Mouse (Mus musculus) embryonic fibroblast, embryonic 13.5 days (primary cell): ENCODE data around the gene Zfp791. TPM values are rescaled to one million over a fixed set of nuclear protein-coding genes. Genes with fewer than 3 reads are reported as not detected.

Experiments used
- H3K27ac ChIP-seq: 2 replicates; pipeline ENCODE4 v1.5.1; 2012; ENCODE audit warnings: low read length, control low read depth, inconsistent platforms; ENCODE audit not compliant: insufficient read depth
- H3K4me1 ChIP-seq: 2 replicates; pipeline ENCODE4 v1.6.1; 2011; ENCODE audit warnings: low read length; ENCODE audit not compliant: control insufficient read depth, insufficient read depth
- H3K4me3 ChIP-seq: 2 replicates; pipeline ENCODE4 v1.5.1; 2011; ENCODE audit warnings: mild to moderate bottlenecking, control low read depth, low read length; ENCODE audit not compliant: insufficient read depth
- CTCF ChIP-seq: IDR thresholded peaks from 2 replicates; pipeline ENCODE4 v1.5.1; 2011; ENCODE audit warnings: mild to moderate bottlenecking, control low read depth, low read length, moderate library complexity, borderline replicate concordance; ENCODE audit not compliant: insufficient read depth
- POLR2A ChIP-seq: IDR thresholded peaks from 2 replicates; pipeline ENCODE4 v1.6.1; 2011; ENCODE audit warnings: low read depth, mild to moderate bottlenecking, control low read depth, low read length, moderate library complexity
- polyA plus RNA-seq: library from polyadenylated mRNA; stranded (reverse); fragments of >200 nt; gene quantifications from 2 replicates; pipeline ENCODE4 v1.2.4, GENCODE M21; 2011; ENCODE audit warnings: low read depth; ENCODE audit not compliant: missing spikeins, insufficient read length

Zfp791 gene
- polyA plus RNA-seq, 1 experiment = 1.7 TPM

DNA sequence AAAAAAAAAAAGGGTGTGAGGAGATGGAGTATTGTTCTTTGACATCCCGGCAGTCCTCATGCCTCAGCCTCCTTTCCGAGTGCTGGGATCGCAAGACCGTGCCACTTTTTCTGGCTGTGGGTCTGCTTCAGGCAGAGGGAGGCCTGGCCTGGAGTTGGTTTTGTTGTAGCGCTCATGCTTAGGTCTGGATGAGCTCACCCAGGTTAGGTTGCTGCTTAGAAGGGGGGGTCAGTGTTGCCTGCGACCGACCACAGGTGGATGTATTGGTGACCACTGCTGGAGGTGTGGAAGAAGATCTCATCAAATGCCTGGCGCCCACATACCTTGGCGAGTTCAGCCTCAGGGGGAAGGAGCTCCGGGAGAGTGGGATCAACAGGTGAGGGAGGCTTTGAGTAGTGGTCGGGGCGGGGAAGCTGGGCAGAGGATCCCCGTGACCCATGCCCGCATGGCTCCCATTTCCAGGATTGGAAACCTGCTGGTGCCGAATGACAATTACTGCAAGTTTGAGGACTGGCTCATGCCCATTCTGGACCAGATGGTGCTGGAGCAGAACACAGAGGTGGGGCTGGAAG lies 49.8 kb downstream of the Zfp791 start:
- Histone ChIP-seq H3K27ac (0 out of 2 replicates have a peak overlapping the region, but pooled peaks have one; percentile 14), H3K4me3 (no peak overlapping the region), H3K4me1 (peaks cover 5% of the 10 kb centered on the region; the same call in 1 of the 2 replicates)
- no peak for TF ChIP-seq CTCF

DNA sequence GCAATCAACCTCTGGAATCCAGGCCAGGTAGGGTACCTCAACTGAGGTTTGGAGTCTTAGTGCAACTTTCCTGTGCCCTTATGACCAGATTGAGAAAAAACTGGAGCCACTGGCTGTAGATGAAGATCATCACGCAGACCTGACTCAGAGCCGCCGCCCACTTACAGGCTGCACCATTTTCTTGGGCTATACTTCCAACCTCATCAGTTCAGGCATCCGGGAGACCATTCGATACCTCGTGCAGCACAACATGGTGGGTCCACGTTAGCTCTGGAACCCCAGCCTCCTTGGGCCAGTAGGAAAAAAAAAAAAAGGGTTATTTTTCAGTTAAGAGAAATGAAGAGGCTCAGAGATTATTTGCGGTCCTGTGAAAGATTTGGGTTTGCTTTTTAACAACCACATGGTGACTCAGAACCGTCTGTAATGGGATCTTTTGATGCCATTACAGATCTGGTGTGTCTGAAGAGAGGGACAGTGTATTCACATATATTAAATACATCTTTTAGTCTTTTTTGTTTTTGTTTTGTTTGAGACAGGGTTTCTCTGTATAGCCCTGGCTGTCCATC lies 50.4 kb downstream of the Zfp791 start:
- no peak for TF ChIP-seq POLR2A
- TF ChIP-seq CTCF = no peak
- Histone ChIP-seq H3K4me1 (peaks cover 5% of the 10 kb centered on the region; the same call in 1 of the 2 replicates), H3K4me3 (peak overlapping the region; percentile 85), H3K27ac (peak overlapping the region; percentile 82)

DNA sequence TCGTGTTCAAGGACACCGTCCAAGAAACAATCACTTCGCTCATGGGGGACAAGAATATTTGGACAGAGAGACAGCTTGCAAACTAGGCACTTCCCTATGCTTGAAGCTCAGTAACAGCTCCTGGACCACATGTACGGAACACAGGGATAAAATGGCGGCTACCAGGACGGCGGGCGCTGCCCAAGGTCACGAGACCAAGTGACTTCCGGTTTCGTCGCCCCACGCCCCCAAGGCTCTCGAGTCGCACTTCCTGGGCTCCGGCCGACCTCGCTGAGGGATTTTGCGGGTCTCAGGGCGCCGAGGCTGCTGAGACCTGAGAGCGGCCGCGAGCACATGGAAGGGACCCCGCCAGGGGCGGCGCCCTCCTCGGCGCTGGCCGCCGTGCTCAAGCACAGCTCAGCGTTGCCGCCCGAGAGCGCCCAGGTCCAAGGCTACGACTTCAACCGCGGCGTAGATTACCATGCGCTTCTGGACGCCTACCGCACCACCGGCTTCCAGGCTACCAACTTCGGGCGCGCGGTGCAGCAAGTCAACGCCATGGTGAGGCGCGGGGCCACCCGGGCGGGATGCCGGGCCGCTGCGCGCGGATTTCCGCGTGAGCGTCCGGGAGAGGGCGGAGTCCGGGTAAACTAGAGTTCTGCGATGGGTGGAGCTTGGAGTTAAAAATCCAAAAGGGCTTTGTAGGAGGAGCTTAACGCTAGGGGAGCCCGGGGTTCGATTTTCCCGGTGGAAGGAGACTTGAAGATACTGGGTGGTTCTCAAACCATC lies 51.2 kb downstream of the Zfp791 start, which contains the start of gene Dhps:
Dhps (plus strand) TSS at position 244 of the 768 bp plus-strand sequence.
- Histone ChIP-seq H3K27ac (peak within 1 kb of the TSS; percentile 96), H3K4me3 (peak within 1 kb of the TSS; percentile 85), H3K4me1 (peaks cover 5% of the 10 kb centered on the region; the same call in 1 of the 2 replicates)
- TF ChIP-seq POLR2A = peak; percentile 67
- no peak for TF ChIP-seq CTCF

DNA sequence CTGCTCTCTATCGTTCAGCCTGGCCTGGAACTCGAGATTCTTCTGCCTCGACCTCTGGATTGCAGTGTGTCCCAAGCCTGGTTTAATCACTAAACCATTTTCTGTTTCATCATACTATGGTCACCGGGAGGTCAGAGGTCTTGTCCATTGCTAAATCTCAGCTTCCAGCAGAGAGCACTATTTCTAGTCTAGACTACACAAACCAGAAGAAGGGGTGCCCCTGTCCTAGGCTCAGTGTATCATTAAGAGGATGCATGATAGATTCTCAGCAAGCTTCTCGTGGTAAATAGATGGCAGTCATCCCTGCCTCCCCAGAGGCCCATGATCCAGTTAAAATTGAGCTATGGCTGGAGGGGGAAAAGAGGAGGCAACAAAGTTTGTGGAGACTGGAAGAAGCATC lies 51.9 kb downstream of the Zfp791 start:
- peak overlapping the region; percentile 85 for H3K4me3 ChIP-seq
- H3K4me1 ChIP-seq = peaks cover 5% of the 10 kb centered on the region; the same call in 1 of the 2 replicates
- peak overlapping the region; percentile 96 for H3K27ac ChIP-seq
- TF ChIP-seq POLR2A (no peak), CTCF (no peak)

DNA sequence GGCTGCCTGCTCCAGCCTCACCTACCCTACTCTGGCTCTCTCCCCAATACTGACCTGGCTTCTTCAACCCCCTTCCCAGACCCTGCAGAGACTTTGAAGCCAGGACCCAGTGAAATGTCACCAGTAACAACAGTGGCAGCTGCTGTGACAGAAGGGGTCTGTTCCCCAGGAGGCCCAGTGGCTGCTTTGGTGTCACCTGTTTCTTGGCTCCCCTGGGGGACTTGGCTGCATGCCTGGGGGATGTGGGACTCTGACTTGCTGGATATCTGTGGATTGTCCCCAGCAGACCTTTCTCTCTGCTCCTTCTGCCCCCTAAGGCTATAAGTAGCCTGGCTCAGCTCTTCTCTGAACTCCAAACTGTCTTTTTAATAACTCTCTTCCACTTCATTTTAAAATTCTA lies 54.9 kb downstream of the Zfp791 start, which contains the start of gene Gm5741:
Gm5741 (minus strand) TSS at position 1 of the 400 bp plus-strand sequence.
- Histone ChIP-seq H3K4me3 (no peak within 1 kb of the TSS), H3K4me1 (peaks cover 5% of the 10 kb centered on the region; the same call in 1 of the 2 replicates), H3K27ac (no peak within 1 kb of the TSS)
- TF ChIP-seq POLR2A (no peak), CTCF (no peak)

DNA sequence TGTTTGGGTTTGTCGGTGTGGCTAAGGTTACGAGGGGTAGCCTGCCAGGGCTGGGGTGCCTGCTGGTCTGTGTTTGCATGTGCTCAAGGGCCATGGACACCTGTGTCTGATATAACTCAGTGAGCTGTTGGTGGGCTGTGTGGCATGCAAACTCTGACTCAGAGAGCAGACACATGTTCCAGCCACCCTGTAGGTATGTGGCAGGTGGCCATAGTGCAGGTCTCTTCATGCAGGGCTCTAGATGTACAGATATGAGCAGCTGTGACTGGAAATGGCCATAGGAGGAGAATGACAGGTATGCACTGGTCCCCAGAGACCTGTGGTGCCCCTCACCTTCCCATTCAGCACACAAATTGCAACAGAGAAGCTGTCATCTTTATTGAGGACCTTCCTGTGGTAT lies 55.7 kb downstream of the Zfp791 start:
- H3K4me3 ChIP-seq = no peak overlapping the region
- H3K4me1 ChIP-seq = peaks cover 5% of the 10 kb centered on the region; the same call in 1 of the 2 replicates
- no peak overlapping the region for H3K27ac ChIP-seq
- TF ChIP-seq CTCF (no peak), POLR2A (no peak)

DNA sequence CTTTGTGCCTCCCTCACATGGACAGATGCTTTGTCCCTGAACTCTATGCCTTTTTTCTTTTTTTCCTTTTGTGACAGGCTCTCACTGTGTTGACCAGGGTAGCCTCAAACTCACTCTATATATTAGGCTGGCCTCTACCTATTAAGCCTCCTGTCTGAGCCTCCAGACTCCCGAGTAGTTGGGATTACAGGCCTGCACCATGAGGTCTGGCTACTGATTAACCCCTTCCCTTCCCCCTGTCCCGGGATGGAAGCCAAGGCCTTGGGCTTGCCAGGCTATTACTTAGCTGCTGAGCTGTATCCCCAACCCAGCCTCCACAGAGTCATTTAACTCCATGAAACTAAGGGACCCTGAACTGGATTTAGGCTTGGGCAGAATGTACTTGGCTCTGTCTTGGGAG lies 57.7 kb downstream of the Zfp791 start:
- H3K27ac ChIP-seq = no peak overlapping the region
- no peak overlapping the region for H3K4me3 ChIP-seq
- H3K4me1 ChIP-seq = no peaks in the 10 kb centered on the region; the same call in 1 of the 2 replicates
- TF ChIP-seq CTCF (no peak), POLR2A (no peak)

DNA sequence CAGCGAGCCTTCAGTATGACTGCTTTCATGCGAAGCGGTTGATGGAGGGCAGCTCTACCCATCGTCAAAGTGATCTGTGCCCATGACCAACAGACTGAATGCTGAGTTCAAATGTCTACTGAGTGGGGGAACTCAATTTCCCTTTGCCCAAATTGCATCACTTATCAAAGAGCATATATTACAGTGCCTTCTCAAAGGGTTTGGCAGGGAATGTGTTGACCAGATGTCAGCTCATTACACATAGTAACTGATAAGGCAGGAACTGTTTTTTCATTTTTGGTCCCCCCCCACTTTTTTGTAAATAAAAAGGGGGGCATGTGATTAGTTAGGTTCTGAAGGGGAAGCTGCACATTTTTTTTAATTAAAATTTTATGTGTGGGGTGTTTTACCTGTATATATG lies 60.3 kb downstream of the Zfp791 start:
- Histone ChIP-seq H3K4me1 (no peaks in the 10 kb centered on the region; the same call in 1 of the 2 replicates), H3K27ac (no peak overlapping the region), H3K4me3 (no peak overlapping the region)
- no peak for TF ChIP-seq POLR2A
- no peak for TF ChIP-seq CTCF

DNA sequence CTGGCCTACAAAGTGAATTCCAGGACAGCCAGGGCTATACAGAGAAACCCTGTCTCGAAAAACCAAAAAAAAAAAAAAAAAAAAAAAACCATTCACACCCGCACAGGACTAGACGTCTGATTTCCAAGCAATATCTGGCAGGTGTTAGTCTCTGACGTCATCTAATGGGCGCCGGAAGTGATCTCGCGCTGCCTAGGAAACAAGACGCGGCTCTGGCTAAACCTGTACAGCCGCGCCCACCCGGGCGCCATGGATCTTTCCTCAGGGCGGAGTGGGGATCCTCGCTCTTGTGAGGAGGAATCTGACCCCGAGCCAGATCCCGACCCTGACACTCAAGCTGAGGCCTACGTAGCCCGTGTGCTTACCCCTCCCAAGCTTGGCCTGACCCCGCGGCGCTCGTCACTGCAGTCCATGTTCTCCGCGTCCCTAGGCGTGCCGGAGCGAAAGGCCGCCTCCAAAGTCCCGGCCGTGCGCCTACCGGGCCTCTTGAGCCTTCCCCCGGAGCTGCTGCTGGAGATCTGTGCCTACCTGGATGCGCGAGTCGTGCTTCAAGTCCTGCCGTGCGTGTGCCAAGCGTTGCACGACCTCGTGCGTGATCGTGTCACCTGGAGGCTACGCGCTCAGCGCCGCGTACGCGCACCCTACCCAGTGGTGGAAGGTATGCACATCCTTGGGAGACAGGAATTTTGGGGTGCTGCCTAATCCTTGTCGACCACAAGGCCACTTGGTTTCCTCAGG lies 62.8 kb downstream of the Zfp791 start, which contains the start of gene Fbxw9:
Fbxw9 (plus strand) TSS at position 177 of the 738 bp plus-strand sequence.
- Histone ChIP-seq H3K4me3 (peak within 1 kb of the TSS; percentile 73), H3K27ac (peak within 1 kb of the TSS; percentile 55; the same call in 1 of the 2 replicates), H3K4me1 (no peaks in the 10 kb centered on the region; the same call in 1 of the 2 replicates)
- TF ChIP-seq POLR2A (peak; percentile 43), CTCF (no peak)

Other genes starting within 250 kb of the Zfp791 start
- gene Gcdh, start 229.2 kb downstream of the Zfp791 start, polyA plus RNA-seq = 18.6 and 23.5 TPM in 2 replicates
- gene Klf1, start 221.2 kb downstream of the Zfp791 start, polyA plus RNA-seq = not detected in 2 replicates
- 17.2 and 19.7 TPM in 2 replicates for gene Dnase2a, start 214.5 kb downstream of the Zfp791 start, polyA plus RNA-seq
- gene Mast1, start 185.7 kb downstream of the Zfp791 start, polyA plus RNA-seq = not detected in 2 replicates
- not detected in 2 replicates for gene Rtbdn, start 176.1 kb downstream of the Zfp791 start, polyA plus RNA-seq
- not detected in 2 replicates for gene Gm49661, start 153.7 kb downstream of the Zfp791 start, polyA plus RNA-seq
- gene Prdx2, start 153.5 kb downstream of the Zfp791 start, polyA plus RNA-seq = 244 and 312 TPM in 2 replicates
- gene Rnaseh2a, start 153.3 kb downstream of the Zfp791 start, polyA plus RNA-seq = 27.9 and 30.7 TPM in 2 replicates
- gene Junb, start 144.4 kb downstream of the Zfp791 start, polyA plus RNA-seq = 35.0 and 42.0 TPM in 2 replicates
- gene Hook2, start 132.5 kb downstream of the Zfp791 start, polyA plus RNA-seq = 7.9 and 8.1 TPM in 2 replicates
- not detected in 2 replicates for gene Best2, start 108.6 kb downstream of the Zfp791 start, polyA plus RNA-seq
- 71.1 and 73.2 TPM in 2 replicates for gene Asna1, start 97.8 kb downstream of the Zfp791 start, polyA plus RNA-seq
- 108 and 117 TPM in 2 replicates for gene Trir, start 96.3 kb downstream of the Zfp791 start, polyA plus RNA-seq
- gene Tnpo2, start 86.2 kb downstream of the Zfp791 start, polyA plus RNA-seq = 106 and 120 TPM in 2 replicates
- gene Fbxw9, start 63.0 kb downstream of the Zfp791 start, polyA plus RNA-seq = 28.8 TPM in 2 replicates
- not detected in 2 replicates for gene Gm5741, start 55.1 kb downstream of the Zfp791 start, polyA plus RNA-seq
- 36.1 and 36.7 TPM in 2 replicates for gene Dhps, start 51.3 kb downstream of the Zfp791 start, polyA plus RNA-seq
- 133 and 144 TPM in 2 replicates for gene Wdr83os, start 42.4 kb downstream of the Zfp791 start, polyA plus RNA-seq
- gene Wdr83, start 41.8 kb downstream of the Zfp791 start, polyA plus RNA-seq = 19.5 and 22.2 TPM in 2 replicates
- gene Man2b1, start 39.8 kb downstream of the Zfp791 start, polyA plus RNA-seq = 45.5 and 51.3 TPM in 2 replicates
- gene Cks1brt, start 28.8 kb upstream of the Zfp791 start, polyA plus RNA-seq = not detected in 2 replicates
- gene Olfr371, start 102.9 kb upstream of the Zfp791 start, polyA plus RNA-seq = not detected in 2 replicates
- gene Orc6, start 176.5 kb upstream of the Zfp791 start, polyA plus RNA-seq = 42.9 and 49.2 TPM in 2 replicates
- 151 and 153 TPM in 2 replicates for gene Vps35, start 176.7 kb upstream of the Zfp791 start, polyA plus RNA-seq